Mouse (Mus musculus) small intestine, adult 2 months (tissue): ENCODE data around the gene Epb41l4b.

Source experiments
- CTCF ChIP-seq: fragments of 200-500 bp; IDR thresholded peaks from 2 replicates; pipeline ENCODE4 v1.5.1; 2012; ENCODE audit warnings: low read depth, mild to moderate bottlenecking, control low read depth, inconsistent platforms, low read length, moderate library complexity, mixed read lengths; ENCODE audit not compliant: insufficient replicate concordance, insufficient read length; ENCODE audit errors: extremely low read depth
- POLR2A ChIP-seq: fragments of 200-500 bp; IDR thresholded peaks from 2 replicates; pipeline ENCODE4 v1.6.1; 2012; ENCODE audit warnings: low read depth, mild to moderate bottlenecking, control low read depth, inconsistent platforms, low read length, moderate library complexity

DNA sequence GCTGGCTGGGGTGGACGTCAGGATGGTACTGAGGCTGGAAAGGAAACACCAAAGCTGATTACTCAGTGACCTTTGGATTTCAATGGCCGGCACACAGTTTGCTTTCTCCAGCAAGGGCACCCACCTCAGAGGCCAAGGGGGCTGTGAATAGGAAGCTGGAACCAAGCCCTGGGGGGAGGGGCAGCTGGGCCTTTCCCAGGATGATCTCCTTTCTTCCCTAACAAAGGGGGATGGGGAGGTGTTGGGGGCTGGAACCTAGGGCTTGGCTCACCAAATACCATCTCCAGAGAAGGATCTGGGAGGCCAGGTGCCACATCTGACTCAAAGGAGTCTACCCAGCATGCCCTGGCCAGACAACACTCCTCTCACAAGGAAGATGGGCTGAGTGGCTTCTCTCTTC lies 78.4 kb downstream of the Epb41l4b start:
- TF ChIP-seq CTCF = no peak
- no peak for TF ChIP-seq POLR2A
